Mouse (Mus musculus) thymus, postnatal 0 days (tissue): Measurements from ENCODE around the gene Fam219b. TPM values are rescaled to one million over a fixed set of nuclear protein-coding genes. Genes with fewer than 3 reads are reported as not detected.

ENCODE experiments used
- DNase-seq: peaks from one replicate; pipeline ENCODE4 v3.0.0-alpha.2; 2015; ENCODE audit warnings: low spot score
- polyA plus RNA-seq: library from polyadenylated mRNA; unstranded; fragments of >200 nt; fragmentation: Nextera tagmentation; extraction: Ambion mirVana; gene quantifications from 2 replicates; pipeline ENCODE4 v1.2.1, GENCODE M21; 2015

The Fam219b gene
- polyA plus RNA-seq, 1 experiment from 2014 or later: 17.7 TPM

DNA sequence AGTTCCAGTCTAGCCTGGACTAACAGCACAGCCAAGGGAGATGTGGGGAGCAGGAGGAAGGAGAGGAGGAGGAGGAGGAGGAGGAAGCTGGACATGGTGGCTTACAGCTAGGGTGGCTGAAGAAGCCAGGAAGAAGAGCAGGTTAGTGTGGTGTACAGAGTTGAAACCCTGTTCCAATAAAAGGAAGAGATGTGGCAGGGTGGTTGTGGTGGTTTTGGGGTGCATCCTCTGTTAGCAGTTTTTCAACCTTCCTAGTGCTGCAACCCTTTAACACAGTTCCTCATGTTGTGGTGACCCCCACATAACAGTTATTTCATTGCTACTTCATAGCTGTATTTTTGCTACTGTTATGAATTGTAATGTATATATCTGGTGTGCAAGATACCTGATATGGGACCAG, 12.9 kb upstream of the Fam219b start:
- DNase-seq: no peak

DNA sequence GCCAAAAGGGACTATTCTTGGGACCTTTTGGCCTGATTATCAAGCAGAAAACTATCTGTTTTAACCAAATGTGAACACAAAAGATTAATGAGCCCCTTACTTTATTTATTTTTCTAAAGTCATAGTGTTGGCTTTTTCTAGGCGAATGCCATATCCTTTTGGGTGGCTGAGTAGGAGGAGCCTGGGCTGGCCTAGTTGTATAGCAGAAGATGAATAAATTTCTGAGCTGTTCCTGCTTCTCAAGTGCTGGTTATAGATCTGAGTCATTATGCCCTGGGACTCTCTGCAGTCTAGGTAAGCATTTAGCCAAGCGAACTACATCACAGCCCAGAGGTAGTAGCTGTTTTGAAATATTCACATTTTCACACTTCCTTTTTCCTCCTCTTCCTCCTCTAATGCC, 11.8 kb upstream of the Fam219b start:
- DNase-seq: no peak

DNA sequence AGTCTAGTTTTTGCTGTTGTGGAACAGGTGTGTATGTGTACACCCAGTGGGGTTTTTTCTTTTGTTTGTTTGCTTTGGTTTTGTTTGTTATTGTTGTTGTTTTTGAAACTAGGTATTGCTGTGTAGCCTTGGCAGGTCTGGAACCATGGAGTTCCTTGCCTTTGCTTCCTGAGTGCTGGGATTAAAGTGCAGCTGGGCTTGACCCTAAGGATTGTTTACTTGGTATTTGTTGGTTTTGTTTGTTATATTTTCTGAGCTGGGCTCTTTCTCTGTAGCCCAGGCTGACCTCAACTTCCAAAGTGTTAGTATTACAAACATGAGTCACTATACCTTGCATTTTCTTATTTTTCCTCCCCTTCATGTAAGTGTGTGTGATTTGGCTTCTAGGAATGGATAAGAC, 10.9 kb upstream of the Fam219b start:
- no peak for DNase-seq

DNA sequence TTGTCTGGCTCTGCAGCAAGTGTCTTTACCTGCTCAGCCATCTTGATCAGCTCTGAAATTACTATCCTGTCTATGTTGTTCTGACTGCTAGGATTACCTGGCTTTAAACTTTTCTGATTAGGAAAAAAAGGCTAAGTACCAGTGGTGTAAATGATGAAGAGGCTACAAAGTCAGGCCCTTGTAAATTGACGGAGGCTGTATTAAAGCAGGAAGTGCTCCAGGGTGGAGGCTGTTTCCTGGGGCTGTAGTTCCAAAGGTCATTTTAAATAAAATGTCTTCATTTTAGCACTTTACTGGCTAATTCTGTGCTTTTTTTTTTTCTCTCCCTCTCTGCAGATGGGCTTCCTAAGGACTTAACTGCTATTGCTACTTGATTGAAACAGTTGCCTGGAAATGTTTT, 5.4 kb upstream of the Fam219b start:
- no peak for DNase-seq

DNA sequence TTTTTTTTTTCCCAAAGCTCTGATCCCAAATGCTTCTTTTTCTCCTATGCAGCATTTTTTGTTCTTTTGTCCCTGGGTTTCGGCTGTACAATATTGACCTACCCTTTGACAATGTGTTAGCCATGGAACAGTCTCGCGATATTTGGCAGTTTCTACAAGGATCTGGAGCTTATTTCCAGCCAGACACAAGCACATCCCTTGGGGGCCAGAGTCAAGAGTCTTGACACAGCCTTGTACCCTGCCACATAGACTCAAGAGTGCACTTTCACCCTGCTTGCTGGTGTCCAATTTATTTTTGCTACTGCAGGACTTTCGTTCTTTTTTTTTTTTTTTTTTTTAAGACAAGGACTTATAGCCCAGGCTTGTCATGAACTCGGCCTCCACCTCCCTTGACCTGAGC, 966 bp upstream of the Fam219b start:
- DNase-seq: no peak

DNA sequence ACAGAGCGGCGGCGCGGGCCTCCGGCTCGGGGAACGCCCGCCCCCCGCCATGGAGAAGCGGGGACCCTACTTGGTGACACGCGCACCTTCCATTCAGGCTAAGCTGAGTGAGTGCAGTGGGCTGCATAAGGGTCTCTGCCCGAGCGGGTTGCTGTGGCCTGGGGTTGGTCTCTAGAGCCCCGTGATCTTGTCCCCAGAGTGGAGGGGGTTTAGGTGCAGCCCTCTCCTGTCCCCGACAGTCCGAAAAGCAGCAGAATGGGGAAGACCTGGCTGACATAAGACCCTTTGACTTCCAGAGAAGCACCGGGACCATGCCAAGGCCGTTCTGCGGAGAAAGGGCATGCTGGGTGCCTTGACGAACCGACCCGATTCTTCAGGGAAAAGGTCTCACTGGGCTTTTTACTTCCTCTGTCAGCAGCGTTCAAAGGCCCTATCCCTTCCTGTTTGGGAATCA, 427 bp downstream of the Fam219b start:
- DNase-seq: no peak

DNA sequence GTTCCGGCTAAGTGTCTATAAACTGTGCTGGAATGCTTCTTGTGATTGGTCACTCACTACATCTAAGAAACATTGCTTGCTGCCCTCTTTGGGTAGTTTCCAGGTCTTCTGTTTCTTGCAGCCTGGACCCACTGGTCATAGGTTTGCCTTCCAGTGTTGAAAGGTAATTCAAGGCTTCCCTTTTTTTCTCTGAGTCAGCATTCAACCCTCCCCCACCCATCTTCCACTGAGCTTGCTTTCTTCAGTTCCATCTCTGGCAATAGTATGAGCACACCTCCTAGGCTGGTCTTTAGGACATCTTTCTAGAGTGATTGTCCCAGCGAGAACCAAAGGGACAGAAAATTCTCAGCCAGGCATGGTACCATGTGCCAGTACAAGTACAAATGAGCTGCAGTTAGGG, 2.2 kb downstream of the Fam219b start:
- no peak for DNase-seq

DNA sequence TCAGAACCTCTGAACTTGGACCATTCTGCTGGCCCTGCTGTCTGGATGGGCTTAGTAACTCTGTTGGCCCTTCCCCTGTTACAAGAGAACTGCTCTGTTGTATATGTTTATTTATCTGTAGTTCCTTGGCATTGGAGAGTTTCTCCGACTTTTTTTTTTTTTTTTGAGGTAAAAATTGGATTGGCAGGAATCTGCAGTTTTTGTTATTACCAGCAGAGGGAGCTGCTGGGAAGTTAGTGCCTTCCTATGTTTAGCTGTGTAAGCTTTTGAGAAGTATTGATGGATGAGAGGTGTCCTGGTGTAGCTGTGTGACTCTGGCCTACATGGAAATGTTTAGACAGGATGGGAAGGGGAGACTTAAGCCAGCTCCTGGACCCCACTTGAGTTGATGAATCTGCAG, 4.0 kb downstream of the Fam219b start:
- DNase-seq: peak; percentile 52

DNA sequence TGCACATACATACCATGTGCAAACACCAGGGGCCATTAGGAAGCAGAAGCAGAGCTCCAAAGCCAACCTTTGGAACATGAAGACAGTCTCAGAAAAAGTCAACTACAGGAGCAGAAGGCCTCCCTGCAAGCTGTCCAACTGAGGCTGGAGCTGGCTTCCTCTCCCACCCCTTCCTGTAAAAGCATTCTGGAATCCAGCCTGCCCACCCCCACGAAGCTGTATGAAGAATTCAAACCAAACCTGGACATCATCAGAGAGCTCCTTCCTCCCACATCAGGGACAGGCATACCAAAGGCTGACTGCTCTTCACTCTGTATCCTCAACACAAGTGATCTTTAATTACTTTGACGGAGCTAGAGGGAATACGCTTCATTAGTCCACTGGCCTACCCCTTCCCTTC, 6.6 kb downstream of the Fam219b start:
- DNase-seq: no peak

DNA sequence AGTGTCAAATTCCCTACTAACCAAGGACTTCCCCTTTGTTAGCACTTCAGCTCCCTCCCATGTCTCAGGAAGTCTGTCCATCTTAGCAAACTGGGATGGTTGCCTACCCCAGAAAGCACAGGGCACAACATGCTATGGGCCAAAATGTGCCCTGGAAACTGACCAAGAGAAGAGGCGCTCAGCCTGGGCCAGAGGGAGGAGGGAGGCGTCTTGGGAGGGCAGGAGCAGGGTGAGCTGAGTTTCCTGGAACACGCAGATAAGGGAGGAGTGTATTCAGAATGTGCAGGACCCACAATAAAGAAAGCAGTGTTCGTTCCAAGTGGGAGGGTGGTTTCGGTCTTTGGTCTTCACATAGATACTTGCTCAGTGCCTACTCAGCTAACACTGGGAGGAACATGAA, 10.0 kb downstream of the Fam219b start:
- DNase-seq: no peak

DNA sequence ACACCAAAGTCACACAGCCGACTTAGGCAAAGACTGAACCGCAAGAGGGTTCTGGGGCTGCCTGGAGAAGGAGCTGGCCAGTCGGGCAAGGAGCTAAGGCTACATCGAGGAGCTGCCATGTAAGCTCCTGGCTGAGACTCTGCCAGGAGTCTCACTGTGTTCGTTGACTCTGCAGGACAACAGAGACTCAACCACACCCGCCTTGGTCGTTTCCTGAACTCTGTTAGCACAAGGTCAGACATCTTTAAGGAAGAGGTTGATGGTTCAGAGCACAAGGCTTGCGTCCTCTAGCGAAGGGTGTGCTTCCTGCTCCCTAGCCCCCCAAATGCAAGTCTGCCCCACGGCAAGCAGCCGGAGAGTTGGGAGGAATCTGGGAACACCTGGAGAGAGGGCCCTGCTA, 10.5 kb downstream of the Fam219b start:
- DNase-seq: no peak

DNA sequence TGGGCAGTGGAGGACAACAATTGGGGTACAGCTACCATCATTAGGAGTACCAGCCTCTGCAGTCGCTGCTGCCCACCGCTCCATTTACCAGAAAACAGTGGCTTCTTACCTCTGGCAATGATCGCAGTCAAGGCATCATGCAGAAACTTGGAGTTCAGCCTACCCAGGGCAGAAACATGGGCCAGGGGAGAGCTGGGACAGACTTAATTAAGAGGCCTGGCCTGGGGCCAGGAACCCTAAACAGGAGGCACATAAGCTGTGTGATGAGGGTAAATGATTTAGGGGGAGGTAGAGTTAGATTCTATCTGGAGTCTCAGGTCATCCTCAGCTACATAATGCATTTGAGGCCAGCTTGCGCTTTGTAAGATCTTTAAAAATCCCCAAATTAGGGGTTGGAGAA, 11.9 kb downstream of the Fam219b start:
- DNase-seq: no peak

DNA sequence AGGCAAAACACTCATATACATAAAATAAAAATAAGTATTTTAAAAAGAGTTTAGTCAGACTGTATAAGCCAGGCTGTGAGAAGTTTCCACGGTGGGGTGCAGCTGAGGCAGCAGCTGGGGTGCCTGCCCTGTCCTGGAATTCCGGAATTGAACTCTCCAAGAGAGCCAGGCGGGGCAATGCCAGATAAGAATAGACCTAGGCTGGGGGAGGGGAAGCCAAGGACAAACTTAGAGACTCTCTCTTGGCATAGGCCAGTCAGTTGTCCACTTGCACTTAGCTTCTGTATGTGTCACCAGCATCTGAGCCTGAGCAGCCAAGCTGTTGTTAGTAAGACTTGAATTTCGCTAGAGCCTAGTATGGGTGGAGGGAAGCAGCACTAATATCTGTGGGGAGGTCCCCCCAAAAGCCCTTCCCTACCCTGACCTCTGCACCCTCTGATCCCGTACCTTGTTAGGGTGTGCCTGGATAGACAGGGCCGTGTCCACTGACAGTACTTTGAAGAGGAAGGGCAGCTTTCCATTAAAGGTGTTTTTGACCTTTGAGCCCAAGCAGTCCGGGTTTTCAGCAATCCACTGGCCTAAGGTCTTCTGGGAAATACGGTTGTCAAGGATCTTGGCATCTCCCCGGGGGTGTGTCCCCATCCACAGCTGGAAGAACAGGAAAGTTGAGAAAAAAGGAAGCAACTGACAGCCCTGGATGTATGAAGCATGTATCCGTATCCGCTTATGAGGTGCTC, 13.0 kb downstream of the Fam219b start:
- no peak for DNase-seq

DNA sequence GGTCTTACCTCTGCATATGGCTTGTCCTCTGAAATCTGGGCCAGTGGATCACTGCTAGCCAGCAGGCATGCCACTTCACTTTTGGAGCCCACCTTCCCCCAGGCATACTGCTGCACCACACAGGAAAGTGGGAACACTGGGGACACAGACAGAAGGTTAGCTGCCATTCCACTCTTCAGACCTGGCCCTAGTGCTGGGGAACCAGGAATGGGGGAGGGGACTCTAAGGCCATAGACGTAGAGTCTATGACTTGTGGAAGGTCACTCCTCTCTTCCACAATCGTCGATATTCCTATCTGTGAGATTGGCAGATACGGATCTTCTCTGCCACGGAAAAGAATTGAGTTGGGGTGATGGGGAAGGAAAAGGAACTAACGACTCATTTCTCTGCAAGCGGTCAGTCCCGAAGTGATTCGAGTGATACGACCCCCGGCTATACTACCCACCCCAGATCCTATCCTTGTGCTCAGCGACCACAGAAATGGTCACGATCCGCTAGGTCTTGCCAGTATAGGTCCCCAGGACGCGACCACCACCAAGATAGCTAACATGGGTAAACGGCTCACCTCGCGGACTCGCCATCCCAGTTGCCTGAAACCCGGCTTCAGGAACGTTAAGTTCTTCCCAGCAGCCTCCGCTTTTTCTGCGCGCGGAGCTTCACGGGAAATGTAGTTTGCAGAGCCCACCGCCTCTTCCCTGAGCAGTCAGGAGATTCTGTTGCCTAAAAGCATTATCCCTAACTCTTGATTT, 15.0 kb downstream of the Fam219b start, which contains the start of gene Mpi:
Mpi (minus strand) TSS at position 625 of the 749 bp plus-strand sequence.
- peak; percentile 55 for DNase-seq

DNA sequence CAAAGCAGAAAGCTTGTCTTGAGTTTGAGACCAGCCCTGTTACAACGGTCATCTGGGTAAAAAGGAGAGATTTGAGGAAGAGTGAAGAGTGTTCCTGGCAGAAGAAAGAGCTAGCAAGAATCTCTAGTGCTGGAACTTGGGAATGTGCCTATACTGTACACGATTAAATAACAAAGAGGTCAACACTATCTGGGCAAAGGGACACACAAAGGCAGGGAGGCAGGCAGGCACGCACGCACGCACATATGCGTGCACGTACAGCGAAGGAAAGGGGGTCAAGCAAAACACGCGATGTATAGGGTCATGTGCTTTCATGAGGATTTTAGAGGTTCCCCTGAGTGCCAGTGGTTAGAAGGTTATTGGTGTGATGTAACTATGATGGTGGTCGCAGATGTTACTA, 15.8 kb downstream of the Fam219b start:
- no peak for DNase-seq

DNA sequence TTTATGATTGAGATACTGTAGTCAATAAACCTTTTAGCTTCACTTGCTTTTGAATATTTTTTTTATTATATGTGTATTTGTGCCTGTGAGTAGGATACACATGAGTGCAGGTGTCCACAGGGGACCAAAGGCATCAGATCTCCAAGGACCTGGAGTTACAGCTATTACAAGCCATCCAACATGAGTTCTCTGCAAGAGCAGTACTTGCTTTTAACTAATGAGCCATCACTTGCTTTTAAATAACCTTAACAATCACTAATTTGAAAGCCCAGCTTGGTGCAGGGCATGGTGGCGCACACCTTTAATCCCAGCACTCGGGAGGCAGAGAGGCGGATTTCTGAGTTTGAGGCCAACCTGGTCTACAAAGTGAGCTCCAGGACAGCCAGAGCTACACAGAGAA, 17.4 kb downstream of the Fam219b start:
- no peak for DNase-seq

DNA sequence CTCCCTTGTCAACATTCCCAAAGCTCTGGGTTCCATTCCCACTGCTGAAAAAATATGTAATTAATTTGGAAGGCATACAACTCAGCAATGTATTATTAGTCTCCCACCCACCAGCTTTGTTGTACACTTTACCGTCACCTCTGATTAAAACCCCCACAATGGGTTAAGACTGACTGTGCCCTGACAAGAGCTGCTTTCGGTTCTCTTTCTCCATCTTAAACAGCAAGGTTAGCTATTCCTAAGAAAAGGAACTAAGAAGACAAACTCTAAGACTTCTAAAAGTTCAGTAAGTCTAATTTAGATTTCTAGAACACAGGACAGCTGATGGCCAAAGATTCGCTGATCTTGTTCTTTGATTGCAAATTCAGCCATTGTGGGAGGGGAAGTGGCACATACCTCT, 19.9 kb downstream of the Fam219b start:
- no peak for DNase-seq

DNA sequence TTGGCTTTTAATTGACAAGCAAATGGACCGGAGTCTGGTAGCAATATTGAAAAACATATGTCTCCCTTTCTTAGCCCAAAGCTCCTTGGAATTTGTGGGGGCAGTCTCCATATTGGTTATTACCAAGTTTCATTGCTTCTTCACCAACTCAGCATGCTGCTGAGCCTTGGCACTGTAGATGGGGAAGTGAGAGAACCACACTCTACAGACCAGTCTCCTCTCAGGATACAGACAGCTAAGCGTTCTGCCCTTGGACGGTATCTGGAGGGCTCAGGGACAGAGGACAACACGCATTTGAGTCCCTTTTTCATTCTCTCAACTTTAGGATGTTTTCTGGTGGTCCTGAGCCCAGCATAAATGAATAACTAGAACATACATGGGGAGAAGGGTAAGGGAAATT, 21.3 kb downstream of the Fam219b start:
- no peak for DNase-seq

DNA sequence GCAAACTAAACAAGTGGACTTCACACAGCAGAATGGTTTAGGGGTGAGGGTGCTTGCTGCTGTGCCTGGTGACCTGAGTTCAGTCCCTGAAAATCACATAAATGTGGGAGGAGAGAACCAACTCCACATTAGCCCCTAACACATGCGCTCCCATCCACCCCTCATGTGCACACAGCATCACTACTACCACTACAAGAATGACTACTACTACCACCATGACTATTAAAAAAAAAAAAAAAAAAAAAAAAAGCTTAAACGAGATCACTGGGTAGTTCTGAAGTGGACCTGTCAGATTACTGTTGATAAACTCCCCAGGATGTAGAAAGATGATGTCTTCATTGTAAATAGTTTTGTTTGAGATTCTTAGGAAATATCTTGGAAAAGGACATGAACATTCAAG, 22.2 kb downstream of the Fam219b start:
- no peak for DNase-seq

DNA sequence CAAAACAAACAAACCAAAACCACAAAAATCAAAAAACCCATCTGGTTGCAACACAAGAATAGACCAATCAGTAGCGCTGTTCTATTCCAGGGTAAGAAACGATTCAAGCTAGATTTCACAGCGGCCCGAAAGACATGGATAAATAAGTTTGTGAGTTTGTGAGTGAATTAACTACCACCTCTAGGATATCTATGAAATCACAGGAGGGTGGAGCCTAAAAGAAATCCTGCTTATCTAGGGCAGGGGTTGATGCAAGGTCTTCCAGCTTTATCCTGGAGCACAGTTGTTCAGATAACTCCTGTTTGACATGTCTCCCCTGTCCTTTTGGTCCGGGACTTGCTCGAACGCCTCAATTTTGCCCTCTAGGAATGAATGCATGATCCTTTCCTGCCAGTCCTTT, 22.9 kb downstream of the Fam219b start:
- no peak for DNase-seq

DNA sequence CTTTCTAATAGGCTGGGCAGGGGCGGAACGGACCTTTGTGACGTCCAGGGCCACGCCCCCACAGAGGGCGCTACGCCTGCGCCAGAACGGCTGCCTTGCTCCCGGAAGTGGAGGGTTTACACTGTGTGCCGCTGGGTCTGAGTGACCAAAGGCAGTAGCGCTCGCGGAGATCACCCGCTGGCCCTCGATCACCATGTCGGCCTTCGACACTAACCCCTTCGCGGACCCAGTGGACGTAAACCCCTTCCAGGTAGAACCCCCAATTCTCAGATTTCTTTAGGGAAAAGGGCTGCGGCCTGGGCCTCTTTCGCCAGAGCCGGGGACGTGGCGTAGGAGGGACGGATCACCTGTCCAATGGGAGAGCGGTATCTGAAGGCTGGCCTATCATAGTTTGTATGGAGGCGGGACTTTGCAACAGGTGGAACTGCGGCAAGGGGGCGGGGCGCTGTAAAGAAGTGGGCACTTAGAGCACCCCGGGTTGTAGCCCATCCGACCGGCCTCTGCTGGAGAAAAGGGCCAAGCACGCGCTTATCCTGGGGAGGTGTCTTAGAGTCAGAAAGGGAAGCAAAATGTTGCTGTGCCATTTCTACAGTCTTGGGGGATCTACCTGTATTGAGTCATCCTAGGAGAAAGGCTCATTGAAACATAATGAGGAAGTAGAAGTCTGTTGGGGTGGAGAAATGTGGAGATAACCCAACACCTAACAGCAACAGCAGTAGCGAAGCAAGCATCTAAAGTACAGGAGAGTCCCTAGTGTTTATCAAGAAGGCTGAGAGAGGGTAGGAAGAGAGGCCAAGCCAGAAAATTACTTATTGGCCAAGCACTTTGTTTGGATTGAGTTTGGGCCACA, 23.8 kb downstream of the Fam219b start, which contains the start of gene Scamp2:
Scamp2 (plus strand) TSS at position 83 of the 850 bp plus-strand sequence.
- peak; percentile 89 for DNase-seq

DNA sequence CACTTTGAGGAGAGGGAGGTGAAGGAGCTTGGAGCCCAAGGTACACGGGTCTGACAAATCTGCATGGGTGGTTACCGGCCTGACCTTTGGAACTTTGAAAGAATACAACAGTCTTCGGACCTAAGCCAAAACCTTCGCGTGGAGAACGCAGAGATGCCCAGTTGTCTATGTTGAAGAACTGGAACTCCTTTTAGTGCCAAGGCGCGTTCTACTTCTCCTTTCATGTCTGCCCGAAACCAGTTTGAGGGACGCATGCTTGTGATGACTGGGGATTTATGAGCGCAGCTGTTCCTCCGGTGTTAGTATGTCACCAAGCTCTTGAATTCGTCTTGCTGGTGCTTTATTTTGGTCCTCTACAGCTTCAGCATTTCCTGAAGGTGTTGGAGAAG, 24.4 kb downstream of the Fam219b start:
- DNase-seq: peak; percentile 30
